ENCODE assay signal across 18 mouse cellular contexts in genomic region chr12:111655695-111656094, GRCm38 (mm10).
"Had no signal": no experiment of that assay in that cellular context is flagged by ENCODE, and none has a peak within 500 bp of the region (broad histone marks: within the 10 kb centered on the region; RNA-seq: fewer than 3 reads in every experiment).

No protein-coding gene starts in this region.

- H3K9me3 ChIP-seq: intestine, embryonic 15.5 days; liver, embryonic 13.5 days; neural tube, embryonic 12.5 days; neural tube, embryonic 15.5 days had no signal

- H3K4me3 ChIP-seq: intestine, embryonic 15.5 days; left cerebral cortex, adult 2 months; liver, embryonic 13.5 days; neural tube, embryonic 12.5 days; neural tube, embryonic 15.5 days had no signal

- H3K4me2 ChIP-seq: intestine, embryonic 15.5 days; liver, embryonic 13.5 days; midbrain, embryonic 11.5 days; neural tube, embryonic 12.5 days; neural tube, embryonic 15.5 days had no signal

- ATAC-seq: intestine, embryonic 15.5 days had no signal

- DNase-seq: layer of hippocampus, adult 9-11 months; layer of hippocampus, postnatal 36 days; liver, embryonic 13.5 days; lung, adult 2 months; lung, postnatal 14 days; lung, postnatal 4 days; midbrain, embryonic 14.5 days; right cerebral cortex, adult 18-20 months; right cerebral cortex, postnatal 14 days; right cerebral cortex, postnatal 4 days; thymus, postnatal 36 days had no signal

- H3K27me3 ChIP-seq: intestine, embryonic 15.5 days; liver, embryonic 13.5 days; neural tube, embryonic 12.5 days; neural tube, embryonic 15.5 days had no signal

- H3K9ac ChIP-seq: intestine, embryonic 15.5 days; liver, embryonic 13.5 days; neural tube, embryonic 12.5 days; neural tube, embryonic 15.5 days had no signal

- H3K27ac ChIP-seq: intestine, embryonic 15.5 days; kidney, postnatal 0 days; liver, embryonic 13.5 days; neural tube, embryonic 12.5 days; neural tube, embryonic 15.5 days; stomach, postnatal 0 days had no signal

- H3K4me1 ChIP-seq: intestine, embryonic 15.5 days; liver, embryonic 13.5 days; neural tube, embryonic 12.5 days; neural tube, embryonic 15.5 days had no signal
